Mouse (Mus musculus) adrenal gland, postnatal 0 days (tissue): ENCODE measurements around the gene Hemgn. TPM values are rescaled to one million over a fixed set of nuclear protein-coding genes. Genes with fewer than 3 reads are reported as not detected.

Experiments
- polyA plus RNA-seq: library from polyadenylated mRNA; unstranded; fragments of >200 nt; fragmentation: Nextera tagmentation; extraction: Ambion mirVana; gene quantifications from 2 replicates; pipeline ENCODE4 v1.2.1, GENCODE M21; 2015

The Hemgn gene
- 5.4 and 9.5 TPM in 2 replicates for polyA plus RNA-seq

GRCm38 (mm10) chr4:46413406-46413805 is at the start of gene Hemgn:
Gene Hemgn (minus strand): TSS chr4:46413506.

GRCm38 (mm10) chr4:46450519-46451131 is 37.3 kb upstream of the Hemgn start, which contains the start of gene Anp32b:
Gene Anp32b (plus strand): TSS chr4:46450902.

GRCm38 (mm10) chr4:46389013-46389611 is 24.2 kb downstream of the Hemgn start, which contains the start of gene Trmo:
Gene Trmo (minus strand): TSS chr4:46389437.

Other genes with a start within 250 kb of the Hemgn start
- gene Xpa, start 217.2 kb downstream of the Hemgn start, polyA plus RNA-seq, result 49.9 and 58.3 TPM in 2 replicates
- not detected in 2 replicates for gene Foxe1, start 69.9 kb downstream of the Hemgn start, polyA plus RNA-seq
- gene Trmo, start 24.1 kb downstream of the Hemgn start, polyA plus RNA-seq, result 9.5 and 9.6 TPM in 2 replicates
- 112 and 145 TPM in 2 replicates for gene Anp32b, start 37.4 kb upstream of the Hemgn start, polyA plus RNA-seq
- 43.0 and 52.5 TPM in 2 replicates for gene Nans, start 75.7 kb upstream of the Hemgn start, polyA plus RNA-seq
- gene Trim14, start 122.6 kb upstream of the Hemgn start, polyA plus RNA-seq, result 6.7 and 8.1 TPM in 2 replicates
- gene Coro2a, start 188.7 kb upstream of the Hemgn start, polyA plus RNA-seq, result 4.3 and 7.0 TPM in 2 replicates
- gene Tbc1d2, start 236.7 kb upstream of the Hemgn start, polyA plus RNA-seq, result 0.38 and 0.92 TPM in 2 replicates